Mouse (Mus musculus): ENCODE data around the gene Mblac1. TPM values are rescaled to one million over a fixed set of nuclear protein-coding genes. Genes with fewer than 3 reads are reported as not detected.

Mblac1 gene
- polyA plus RNA-seq, 2 experiments: 6.9 to 8.8 TPM

GRCm38 (mm10) chr5:138241511-138241910 is 47.4 kb downstream of the Mblac1 start:
- Histone ChIP-seq H3K4me3 (replicated peaks; ENCODE audit: low read length) (no peak overlapping the region), H3K9me3 (ENCODE audit: control insufficient read depth, low read length) (no peaks in the 10 kb centered on the region), H3K36me3 (ENCODE audit: control insufficient read depth, insufficient read depth, low read length) (no peaks in the 10 kb centered on the region), H3K27me3 (ENCODE audit: control insufficient read depth, insufficient read depth, low read length) (no peaks in the 10 kb centered on the region), H3K9ac (ENCODE audit: low read depth, low read length, severe bottlenecking) (no peak overlapping the region), H3K4me2 (replicated peaks; ENCODE audit: low read depth, low read length, severe bottlenecking) (no peak overlapping the region), H3K4me1 (ENCODE audit: control insufficient read depth, insufficient read depth, low read length) (no peaks in the 10 kb centered on the region), H3K27ac (replicated peaks; ENCODE audit: low read depth, low read length) (no peak overlapping the region)
- TF ChIP-seq POLR2A (IDR thresholded peaks at IDR 0.05; ENCODE audit: borderline replicate concordance, extremely low read depth, insufficient read depth, insufficient read length): no peak
- no peak for ATAC-seq (ENCODE audit: low FRiP score, low read depth)
- WGBS: 30% methylated on average over 2 of the region's 2 CpGs
- DNase-seq (ENCODE audit: low spot score): no peak

MicroRNAs within 50 kb of the gene (microRNA counts, 519-probe panel; counts per million panel counts)
- microRNA mmu-miR-106b: 3,968 counts per million, percentile 81 among the panel's probes with 10 or more counts
- microRNA mmu-miR-25: 5,055 counts per million, percentile 95 among the panel's probes with 10 or more counts
- 3,880 counts per million, percentile 79 among the panel's probes with 10 or more counts for microRNA mmu-miR-93

Small RNA genes lying within 50 kb of the gene (microRNA-seq; reads per million reads assigned to microRNA genes)
- gene Mir106b: 6,703 reads per million, percentile 91 among the genes with 10 or more reads in this experiment
- gene Mir25: 997 reads per million, percentile 72 among the genes with 10 or more reads in this experiment
- 7,070 reads per million, percentile 92 among the genes with 10 or more reads in this experiment for gene Mir93

Other genes starting within 250 kb of the Mblac1 start
- 1.1 TPM in 2 replicates for gene Gjc3, start 231.2 kb upstream of the Mblac1 start, polyA plus RNA-seq (2012; rRNA removed)
- 0.36 and 0.40 TPM in 2 replicates for gene Gjc3, start 231.2 kb upstream of the Mblac1 start, polyA plus RNA-seq (2014; fragmentation: Nextera tagmentation; extraction: Ambion mirVana)
- 0.09 and 0.18 TPM in 2 replicates for gene Azgp1, start 212.8 kb upstream of the Mblac1 start, polyA plus RNA-seq (2012; rRNA removed)
- gene Azgp1, start 212.8 kb upstream of the Mblac1 start, polyA plus RNA-seq (2014; fragmentation: Nextera tagmentation; extraction: Ambion mirVana): not detected in 2 replicates
- gene Smok3a, start 173.1 kb upstream of the Mblac1 start, polyA plus RNA-seq (2012; rRNA removed): not detected in 2 replicates
- not detected in 2 replicates for gene Smok3a, start 173.1 kb upstream of the Mblac1 start, polyA plus RNA-seq (2014; fragmentation: Nextera tagmentation; extraction: Ambion mirVana)
- not detected in 2 replicates for gene Smok3b, start 172.9 kb upstream of the Mblac1 start, polyA plus RNA-seq (2012; rRNA removed)
- gene Smok3b, start 172.9 kb upstream of the Mblac1 start, polyA plus RNA-seq (2014; fragmentation: Nextera tagmentation; extraction: Ambion mirVana): not detected in 2 replicates
- gene Smok3c, start 141.1 kb upstream of the Mblac1 start, polyA plus RNA-seq (2012; rRNA removed): not detected in 2 replicates
- not detected in 2 replicates for gene Smok3c, start 141.1 kb upstream of the Mblac1 start, polyA plus RNA-seq (2014; fragmentation: Nextera tagmentation; extraction: Ambion mirVana)
- gene Zkscan1, start 109.2 kb upstream of the Mblac1 start, polyA plus RNA-seq (2012; rRNA removed): 8.5 and 9.8 TPM in 2 replicates
- gene Zkscan1, start 109.2 kb upstream of the Mblac1 start, polyA plus RNA-seq (2014; fragmentation: Nextera tagmentation; extraction: Ambion mirVana): 25.3 and 25.4 TPM in 2 replicates
- 31.5 and 38.3 TPM in 2 replicates for gene Zscan21, start 77.4 kb upstream of the Mblac1 start, polyA plus RNA-seq (2012; rRNA removed)
- gene Zscan21, start 77.4 kb upstream of the Mblac1 start, polyA plus RNA-seq (2014; fragmentation: Nextera tagmentation; extraction: Ambion mirVana): 59.8 and 70.0 TPM in 2 replicates
- 5.1 and 5.2 TPM in 2 replicates for gene Zfp113, start 38.6 kb upstream of the Mblac1 start, polyA plus RNA-seq (2012; rRNA removed)
- gene Zfp113, start 38.6 kb upstream of the Mblac1 start, polyA plus RNA-seq (2014; fragmentation: Nextera tagmentation; extraction: Ambion mirVana): 11.3 and 12.6 TPM in 2 replicates
- gene Cops6, start 33.2 kb upstream of the Mblac1 start, polyA plus RNA-seq (2012; rRNA removed): 141 and 149 TPM in 2 replicates
- gene Cops6, start 33.2 kb upstream of the Mblac1 start, polyA plus RNA-seq (2014; fragmentation: Nextera tagmentation; extraction: Ambion mirVana): 262 and 267 TPM in 2 replicates
- 73.4 and 107 TPM in 2 replicates for gene Ap4m1, start 22.3 kb upstream of the Mblac1 start, polyA plus RNA-seq (2012; rRNA removed)
- gene Ap4m1, start 22.3 kb upstream of the Mblac1 start, polyA plus RNA-seq (2014; fragmentation: Nextera tagmentation; extraction: Ambion mirVana): 18.6 and 19.9 TPM in 2 replicates
- gene Mcm7, start 21.9 kb upstream of the Mblac1 start, polyA plus RNA-seq (2012; rRNA removed): 136 and 149 TPM in 2 replicates
- 144 and 152 TPM in 2 replicates for gene Mcm7, start 21.9 kb upstream of the Mblac1 start, polyA plus RNA-seq (2014; fragmentation: Nextera tagmentation; extraction: Ambion mirVana)
- 90.0 and 109 TPM in 2 replicates for gene Taf6, start 6.9 kb upstream of the Mblac1 start, polyA plus RNA-seq (2012; rRNA removed)
- 75.6 and 86.0 TPM in 2 replicates for gene Taf6, start 6.9 kb upstream of the Mblac1 start, polyA plus RNA-seq (2014; fragmentation: Nextera tagmentation; extraction: Ambion mirVana)
- 35.8 and 50.6 TPM in 2 replicates for gene Cnpy4, start 6.8 kb upstream of the Mblac1 start, polyA plus RNA-seq (2012; rRNA removed)
- 60.7 and 65.7 TPM in 2 replicates for gene Cnpy4, start 6.8 kb upstream of the Mblac1 start, polyA plus RNA-seq (2014; fragmentation: Nextera tagmentation; extraction: Ambion mirVana)
- gene Nxpe5, start 31.6 kb downstream of the Mblac1 start, polyA plus RNA-seq (2012; rRNA removed): not detected in 2 replicates
- gene Nxpe5, start 31.6 kb downstream of the Mblac1 start, polyA plus RNA-seq (2014; fragmentation: Nextera tagmentation; extraction: Ambion mirVana): not detected in 2 replicates
- gene Lamtor4, start 61.2 kb downstream of the Mblac1 start, polyA plus RNA-seq (2012; rRNA removed): 104 and 110 TPM in 2 replicates
- gene Lamtor4, start 61.2 kb downstream of the Mblac1 start, polyA plus RNA-seq (2014; fragmentation: Nextera tagmentation; extraction: Ambion mirVana): 64.6 and 68.5 TPM in 2 replicates
- 81.0 and 102 TPM in 2 replicates for gene BC037034, start 69.7 kb downstream of the Mblac1 start, polyA plus RNA-seq (2012; rRNA removed)
- gene BC037034, start 69.7 kb downstream of the Mblac1 start, polyA plus RNA-seq (2014; fragmentation: Nextera tagmentation; extraction: Ambion mirVana): 5.2 and 7.6 TPM in 2 replicates
- gene Gal3st4, start 78.5 kb downstream of the Mblac1 start, polyA plus RNA-seq (2012; rRNA removed): 1.9 and 3.2 TPM in 2 replicates
- gene Gal3st4, start 78.5 kb downstream of the Mblac1 start, polyA plus RNA-seq (2014; fragmentation: Nextera tagmentation; extraction: Ambion mirVana): 3.7 and 3.8 TPM in 2 replicates
- 0.18 and 0.19 TPM in 2 replicates for gene Gm43720, start 85.6 kb downstream of the Mblac1 start, polyA plus RNA-seq (2012; rRNA removed)
- gene Gm43720, start 85.6 kb downstream of the Mblac1 start, polyA plus RNA-seq (2014; fragmentation: Nextera tagmentation; extraction: Ambion mirVana): 0.15 and 0.33 TPM in 2 replicates
- gene Gpc2, start 85.7 kb downstream of the Mblac1 start, polyA plus RNA-seq (2012; rRNA removed): 183 and 277 TPM in 2 replicates
- 6.4 and 7.2 TPM in 2 replicates for gene Gpc2, start 85.7 kb downstream of the Mblac1 start, polyA plus RNA-seq (2014; fragmentation: Nextera tagmentation; extraction: Ambion mirVana)
- 18.8 and 25.3 TPM in 2 replicates for gene Stag3, start 85.9 kb downstream of the Mblac1 start, polyA plus RNA-seq (2012; rRNA removed)
- 5.6 TPM in 2 replicates for gene Stag3, start 85.9 kb downstream of the Mblac1 start, polyA plus RNA-seq (2014; fragmentation: Nextera tagmentation; extraction: Ambion mirVana)
- gene Pvrig, start 147.6 kb downstream of the Mblac1 start, polyA plus RNA-seq (2012; rRNA removed): 0.06 and 0.09 TPM in 2 replicates
- gene Pvrig, start 147.6 kb downstream of the Mblac1 start, polyA plus RNA-seq (2014; fragmentation: Nextera tagmentation; extraction: Ambion mirVana): 0.18 TPM in 2 replicates
- gene Zfp157, start 247.2 kb downstream of the Mblac1 start, polyA plus RNA-seq (2012; rRNA removed): 17.4 and 21.4 TPM in 2 replicates
- gene Zfp157, start 247.2 kb downstream of the Mblac1 start, polyA plus RNA-seq (2014; fragmentation: Nextera tagmentation; extraction: Ambion mirVana): 40.4 and 42.9 TPM in 2 replicates